Mouse (Mus musculus) gastrocnemius, postnatal 4 days (tissue): Measurements from ENCODE around the gene Camta1. TPM values are rescaled to one million over a fixed set of nuclear protein-coding genes. Genes with fewer than 3 reads are reported as not detected.
A peak's percentile ranks its signal among the peaks of the same experiment; 100 is the strongest.

Source experiments
- DNase-seq, 2 experiments: peaks; one replicate each; pipeline ENCODE4 v3.0.0; 2021 to 2022; ENCODE audit warnings: low spot score in 2 of 2, mixed read lengths in 2 of 2
- total RNA-seq, 2 experiments: library from RNA; stranded (reverse); gene quantifications; 2 replicates each; pipeline ENCODE4 v1.2.3; 2021

The Camta1 gene
- total RNA-seq, 2 experiments from 2014 or later: 87.9 to 105 TPM

DNA sequence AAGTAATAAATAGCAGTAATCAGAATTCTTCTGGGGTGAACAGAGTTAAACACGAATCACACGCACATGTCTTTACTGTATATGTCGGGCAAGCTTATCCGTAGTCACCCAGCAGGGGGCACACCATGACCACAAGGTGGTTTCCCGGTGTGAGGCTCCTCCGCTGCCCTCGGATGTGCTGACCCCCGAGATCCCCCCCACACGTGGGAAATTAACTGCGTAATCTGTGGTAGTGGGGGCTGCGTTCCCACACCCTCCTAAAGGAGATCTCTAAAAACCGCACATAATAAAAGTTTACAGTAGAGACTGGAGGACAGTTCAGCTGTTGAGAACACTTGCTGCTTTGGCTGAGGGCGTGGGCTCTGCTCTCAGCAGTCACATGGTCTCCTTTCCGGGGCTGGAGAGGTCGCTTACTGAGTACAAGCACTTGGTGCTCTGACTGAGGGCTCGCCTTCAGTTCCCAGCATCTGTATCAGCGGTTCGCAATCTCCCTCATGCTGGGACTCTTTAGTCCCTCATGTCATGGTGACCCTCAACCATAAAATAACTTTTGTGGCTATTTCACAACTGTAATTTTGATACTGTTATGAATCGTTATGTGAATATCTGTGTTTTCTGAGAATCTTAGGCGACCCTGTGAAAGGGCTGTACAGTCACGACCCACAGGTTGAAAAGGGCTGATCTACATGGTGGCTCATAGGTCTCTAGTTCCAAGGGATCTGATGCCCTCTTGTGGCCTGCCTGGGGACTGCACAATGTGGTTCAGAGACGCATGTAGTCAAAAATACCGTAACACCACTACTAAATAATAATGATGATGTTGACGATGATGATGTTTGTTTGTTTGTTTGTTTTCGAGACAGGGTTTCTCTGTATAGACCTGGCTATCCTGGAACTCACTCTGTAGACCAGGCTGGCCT is 896.8 kb downstream of the Camta1 start:
- peak; percentile 62 to 83 for DNase-seq

DNA sequence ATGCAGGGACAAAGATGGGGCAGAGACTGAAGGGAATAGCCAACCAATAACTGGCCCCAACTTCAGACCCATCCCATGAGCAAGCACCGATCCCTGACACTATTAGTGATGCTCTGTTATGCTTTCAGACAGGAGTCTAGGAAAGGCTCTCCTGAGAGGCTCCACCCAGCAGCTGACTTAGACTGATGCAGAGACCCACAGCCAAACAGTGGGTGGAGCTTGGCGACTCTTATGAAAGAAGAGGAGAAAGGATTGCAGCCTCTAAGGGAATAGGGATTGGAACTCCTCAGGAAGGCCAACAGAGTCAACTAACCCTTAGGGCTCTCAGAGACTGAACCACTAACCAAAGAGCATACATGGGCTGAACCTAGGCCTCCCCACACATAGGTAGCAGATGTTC is 898.0 kb downstream of the Camta1 start:
- no peak for DNase-seq

DNA sequence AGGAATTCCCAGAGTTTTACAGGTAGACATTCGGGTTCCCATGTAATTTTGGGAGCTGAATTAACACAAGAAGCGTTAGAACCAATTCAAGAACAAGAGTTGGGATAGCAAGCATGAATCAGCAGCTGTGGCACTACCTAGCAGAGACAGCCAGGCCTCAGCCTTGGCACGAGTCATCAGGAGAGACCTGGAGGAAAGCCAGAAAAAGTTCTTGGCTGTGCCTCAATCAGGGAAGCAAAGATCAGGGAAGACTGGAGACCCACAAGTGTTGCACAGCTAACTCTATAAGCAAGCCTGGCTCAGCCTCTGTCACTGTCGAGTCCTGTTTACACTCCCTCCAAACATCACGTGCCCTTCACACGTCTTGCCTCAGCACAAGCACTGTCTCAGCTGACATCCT is 899.4 kb downstream of the Camta1 start:
- DNase-seq: no peak

DNA sequence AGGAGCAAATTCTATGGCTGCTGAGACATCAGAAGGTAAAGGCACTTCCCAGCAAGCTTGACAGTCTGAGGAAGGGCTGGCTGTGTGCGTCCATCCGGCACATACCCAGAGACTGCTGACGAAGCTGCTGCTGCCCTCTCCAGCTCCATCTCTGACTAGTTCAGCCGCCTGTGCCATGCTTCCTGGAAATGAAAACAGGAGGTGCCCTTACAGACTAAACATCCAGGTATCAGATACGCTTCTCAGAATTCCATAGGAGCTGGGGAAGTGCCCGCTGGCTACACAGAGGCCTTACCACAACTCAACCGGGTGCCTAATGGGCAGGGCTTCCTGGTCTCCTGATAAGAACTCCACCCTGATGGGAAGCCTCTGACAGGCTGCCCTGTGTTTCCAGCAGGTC is 903.1 kb downstream of the Camta1 start:
- DNase-seq: no peak

DNA sequence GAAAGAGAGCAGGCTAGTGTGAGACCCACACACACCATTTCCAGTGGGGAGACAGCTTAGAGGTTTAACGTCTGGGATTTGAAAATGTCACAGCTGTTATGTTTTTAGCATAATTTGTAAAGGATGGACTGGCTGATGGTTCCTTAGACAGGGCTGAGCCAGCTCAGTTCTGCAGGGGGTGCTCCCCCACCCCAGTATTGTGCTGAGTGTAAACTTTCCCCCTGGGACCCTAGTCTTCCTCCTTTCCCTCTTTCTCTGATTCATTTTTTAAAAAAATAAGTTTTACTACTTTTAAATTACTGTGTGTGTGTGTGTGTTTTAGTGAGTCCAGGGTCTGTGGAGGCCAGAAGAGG is 904.6 kb downstream of the Camta1 start:
- no peak for DNase-seq

DNA sequence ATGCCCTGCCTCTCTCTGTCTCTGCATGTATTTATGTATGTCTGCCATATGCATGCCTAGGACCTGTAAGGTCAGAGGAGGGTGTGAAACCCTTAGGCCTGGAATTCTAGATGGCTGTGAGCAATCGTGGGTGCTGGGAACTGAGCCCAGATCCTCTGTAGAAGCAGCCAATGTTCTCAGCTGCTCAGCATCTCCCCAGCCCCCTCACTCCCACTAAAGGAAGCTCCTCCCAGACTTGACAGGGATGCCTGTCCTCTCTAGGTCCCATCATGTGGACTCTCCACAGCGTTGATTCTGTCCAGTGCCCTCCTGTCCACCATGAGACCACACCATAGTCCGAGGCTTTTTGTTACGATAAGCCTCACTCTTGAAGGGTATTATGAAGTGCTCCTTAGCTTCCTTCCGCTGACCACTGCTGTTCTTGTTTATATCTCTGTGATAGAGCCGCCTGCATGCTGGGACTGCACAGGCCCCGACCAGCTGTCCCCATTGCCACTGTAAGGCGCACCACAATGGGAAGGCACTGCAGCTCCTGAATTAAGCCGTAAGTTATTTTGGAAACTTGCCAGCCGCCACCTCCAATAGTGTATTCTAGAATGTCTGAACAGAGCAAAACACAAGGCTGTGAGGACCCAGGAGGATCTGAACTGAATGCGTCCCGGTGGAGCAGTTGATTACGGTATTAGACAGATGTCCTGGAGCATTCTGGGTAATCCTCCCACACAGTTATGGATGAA is 905.1 kb downstream of the Camta1 start:
- DNase-seq: no peak

DNA sequence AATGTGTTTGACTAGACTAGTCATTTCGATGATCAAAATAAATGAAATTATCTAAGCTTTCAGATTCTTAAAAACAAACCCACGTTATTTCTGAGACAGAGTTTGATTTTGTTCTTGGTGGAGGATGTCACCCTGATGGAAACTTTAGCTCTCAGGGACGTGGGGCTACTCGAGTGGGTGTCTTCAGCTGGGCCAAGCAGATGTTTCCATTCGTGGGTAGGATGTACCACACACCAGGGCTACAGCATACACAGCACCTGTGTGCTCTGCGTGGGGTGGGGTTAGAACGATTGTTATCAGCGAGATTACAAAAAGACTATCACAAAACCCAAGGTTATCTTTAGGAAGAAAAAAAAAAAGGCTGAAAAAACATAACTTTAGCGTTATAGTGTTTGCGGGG is 910.7 kb downstream of the Camta1 start:
- no peak for DNase-seq

DNA sequence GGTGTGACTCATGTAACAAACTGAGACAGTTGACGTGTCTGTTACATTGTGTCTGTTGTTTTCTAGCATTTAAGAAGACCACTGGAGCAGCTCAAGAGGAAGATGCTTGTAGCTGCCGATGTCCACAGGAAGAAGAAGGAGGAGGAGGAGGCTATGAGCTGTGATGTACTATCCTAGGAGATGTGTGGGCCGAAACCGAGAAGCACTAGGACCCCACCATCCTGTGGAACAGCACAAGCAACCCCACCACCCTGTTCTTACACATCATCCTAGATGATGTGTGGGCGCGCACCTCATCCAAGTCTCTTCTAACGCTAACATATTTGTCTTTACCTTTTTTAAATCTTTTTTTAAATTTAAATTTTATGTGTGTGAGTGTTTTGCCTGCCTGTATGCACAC is 917.0 kb downstream of the Camta1 start:
- no peak for DNase-seq

DNA sequence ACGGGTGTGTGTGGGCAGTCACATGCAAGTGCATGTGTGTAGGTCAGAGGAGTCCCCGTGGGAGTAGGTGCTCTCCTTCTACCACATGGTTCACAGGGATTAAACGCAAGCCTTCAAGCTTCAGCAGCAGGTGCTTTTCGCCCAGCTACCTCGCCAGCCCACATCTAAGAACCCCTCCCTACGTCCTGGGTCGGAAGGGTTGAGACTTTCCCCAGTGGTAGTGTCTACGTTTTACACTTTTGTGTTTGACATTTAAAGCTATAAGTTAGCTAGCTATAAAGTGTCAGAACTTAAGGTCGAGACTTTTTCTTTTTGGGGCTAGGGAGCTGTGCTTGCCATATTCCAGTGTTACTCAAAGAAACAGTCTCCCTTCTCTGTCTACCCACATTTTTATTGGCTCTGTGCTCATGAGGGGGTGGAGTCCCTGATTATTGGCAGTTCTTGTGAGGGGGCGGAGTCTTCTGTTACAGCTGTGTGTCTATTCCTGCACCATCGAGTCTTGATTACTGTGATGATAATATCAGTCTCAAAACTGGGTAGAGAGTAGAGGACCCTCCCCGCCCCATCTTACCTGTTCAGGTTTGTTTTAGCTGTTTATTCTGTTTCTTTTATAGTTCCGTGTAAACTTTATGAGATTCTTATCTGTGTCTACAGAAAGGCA is 921.6 kb downstream of the Camta1 start:
- DNase-seq: no peak

DNA sequence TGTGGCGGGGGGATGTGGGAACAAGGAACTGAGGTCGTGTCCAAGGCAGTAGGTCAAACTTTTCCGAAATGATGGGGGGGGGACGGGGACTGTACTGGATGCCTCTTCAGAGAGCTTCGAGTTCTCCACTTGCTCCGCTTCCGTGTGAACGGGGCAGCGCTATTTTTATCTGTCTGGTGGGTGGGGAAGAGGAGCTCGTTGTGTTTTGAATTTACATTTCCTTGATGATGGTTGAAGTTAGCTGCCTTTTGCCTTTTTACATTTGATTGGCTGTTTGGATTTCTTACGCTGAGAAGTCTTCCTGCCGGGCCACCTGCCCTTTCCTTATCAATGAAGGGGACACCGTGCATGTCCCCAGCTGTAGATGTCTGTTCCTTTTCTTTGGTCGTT is 923.6 kb downstream of the Camta1 start:
- DNase-seq: no peak

DNA sequence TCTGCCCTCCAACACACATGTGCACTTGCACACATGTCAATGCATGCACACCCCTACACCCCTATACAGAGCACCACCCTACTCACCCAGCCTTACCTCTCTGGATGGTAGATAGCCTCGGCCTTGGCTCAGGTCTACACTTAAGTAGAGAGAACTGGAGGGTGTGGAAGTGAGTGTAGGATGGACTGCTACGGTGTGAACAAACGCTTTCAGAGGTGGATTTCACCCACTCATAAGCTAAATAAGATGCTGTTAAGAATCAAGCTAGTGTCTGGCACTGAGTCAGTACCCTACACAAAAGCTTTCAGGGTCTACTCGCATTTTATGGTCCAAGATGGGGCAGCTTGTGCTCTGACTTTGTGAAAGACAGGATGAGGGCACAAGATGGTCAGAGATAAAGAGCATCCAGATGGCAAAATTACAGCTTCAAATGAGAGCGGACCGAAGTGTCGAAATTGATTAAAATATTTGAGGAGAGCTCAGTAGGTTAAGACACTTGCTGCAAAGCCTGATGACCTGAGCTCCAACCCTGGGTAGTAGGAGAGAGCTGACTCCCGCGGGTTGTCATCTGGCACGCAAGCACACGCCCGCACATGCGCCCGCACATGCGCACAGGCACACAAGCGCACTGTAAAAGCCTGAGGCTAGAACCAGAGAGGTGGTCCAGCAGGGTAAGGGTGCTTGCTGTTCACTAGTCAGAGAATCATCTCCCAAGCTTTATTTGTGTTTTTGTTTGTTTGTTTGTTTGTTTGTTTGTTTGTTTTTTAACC is 924.2 kb downstream of the Camta1 start:
- no peak for DNase-seq

DNA sequence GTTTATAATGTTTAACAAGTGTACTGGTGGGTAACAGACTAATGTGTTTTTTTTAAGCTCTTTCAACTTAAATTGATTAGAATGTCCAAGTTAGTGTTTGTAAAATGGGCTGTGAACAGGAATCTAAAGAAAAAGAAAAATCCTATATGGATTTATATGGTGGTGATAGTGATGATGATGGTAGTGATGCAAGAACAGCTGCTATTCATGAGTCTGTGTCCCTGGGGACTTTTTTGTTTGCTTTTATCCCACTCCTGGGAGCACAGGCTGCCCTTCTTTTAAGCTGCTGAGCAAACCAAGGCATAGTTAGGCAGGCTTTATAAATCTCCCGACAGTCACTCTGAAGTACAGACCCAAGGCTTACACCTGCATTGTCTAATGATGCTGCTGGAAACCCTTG is 928.2 kb downstream of the Camta1 start:
- DNase-seq: no peak

DNA sequence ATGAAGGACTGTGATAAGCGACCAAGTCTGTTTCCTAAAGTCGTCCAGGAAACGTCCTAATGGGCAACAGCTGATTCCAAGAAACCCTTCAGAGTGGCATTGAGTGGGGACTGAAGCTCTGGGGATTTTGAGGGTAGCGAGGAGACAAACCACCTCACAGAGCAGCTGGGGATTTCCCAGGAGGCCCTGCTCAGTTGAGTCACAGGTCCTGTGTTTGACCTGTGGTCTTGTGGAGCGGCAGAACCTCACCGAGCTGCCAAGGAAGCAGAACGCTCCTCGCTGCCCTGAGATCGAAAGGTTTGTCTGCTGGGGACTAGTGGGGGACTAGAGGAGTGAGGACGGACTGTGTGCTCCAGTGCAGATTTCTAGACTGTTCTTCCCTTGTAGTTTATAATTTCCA is 933.9 kb downstream of the Camta1 start:
- DNase-seq: no peak

DNA sequence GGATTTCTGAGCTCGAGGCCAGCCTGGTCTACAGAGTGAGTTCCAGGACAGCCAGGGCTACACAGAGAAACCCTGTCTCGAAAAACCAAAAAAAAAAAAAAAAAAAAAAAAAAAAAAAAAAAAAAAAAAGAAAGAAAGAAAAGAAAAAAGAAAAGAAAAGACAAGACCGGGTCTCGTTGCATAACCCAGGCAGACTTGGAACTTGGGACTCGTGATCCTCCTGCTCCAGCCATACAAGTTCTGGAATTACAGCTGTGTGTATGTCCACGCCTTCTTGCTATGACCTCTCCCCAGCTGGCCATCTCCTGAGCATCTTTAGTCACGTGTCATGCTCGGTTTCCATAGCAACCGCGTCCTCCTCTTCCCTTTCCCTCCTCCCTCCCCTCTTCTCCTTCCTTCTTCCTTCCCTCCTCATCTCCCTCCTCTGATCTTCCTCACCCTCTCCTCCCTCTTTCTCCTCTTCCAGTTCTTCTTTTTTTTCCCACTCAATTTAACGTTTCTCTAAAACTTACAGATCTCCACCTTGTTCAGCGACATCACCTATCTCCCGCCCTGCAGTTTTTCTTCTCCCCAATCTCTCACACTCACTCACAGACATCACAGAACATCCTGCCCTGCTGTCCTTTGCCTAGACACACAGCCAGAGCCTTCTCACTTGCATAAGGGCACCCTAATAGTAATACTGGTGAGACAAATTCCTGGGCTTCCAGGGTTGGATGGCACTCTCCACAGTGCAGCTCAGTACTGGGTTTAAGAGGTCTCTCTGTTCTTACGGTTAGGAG is 934.6 kb downstream of the Camta1 start:
- no peak for DNase-seq

DNA sequence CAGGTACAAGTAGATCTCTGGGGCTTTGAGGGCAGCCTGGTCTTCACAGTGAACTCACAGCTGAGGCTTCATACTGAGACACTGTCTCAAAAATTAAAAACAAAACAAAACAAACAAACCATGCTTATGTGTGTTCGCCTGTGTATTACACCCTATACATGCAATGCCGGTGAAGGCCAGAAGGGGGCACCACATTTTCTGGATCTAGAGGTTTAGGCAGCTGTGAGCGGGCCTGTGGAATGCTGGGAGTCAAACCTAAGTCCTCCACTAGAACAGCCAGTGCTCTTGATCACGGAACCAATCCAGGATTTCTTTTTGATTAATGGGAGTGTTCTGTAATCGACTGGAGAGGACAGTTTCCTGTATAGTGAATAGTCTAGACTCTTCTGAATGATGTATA is 935.8 kb downstream of the Camta1 start:
- DNase-seq: no peak

DNA sequence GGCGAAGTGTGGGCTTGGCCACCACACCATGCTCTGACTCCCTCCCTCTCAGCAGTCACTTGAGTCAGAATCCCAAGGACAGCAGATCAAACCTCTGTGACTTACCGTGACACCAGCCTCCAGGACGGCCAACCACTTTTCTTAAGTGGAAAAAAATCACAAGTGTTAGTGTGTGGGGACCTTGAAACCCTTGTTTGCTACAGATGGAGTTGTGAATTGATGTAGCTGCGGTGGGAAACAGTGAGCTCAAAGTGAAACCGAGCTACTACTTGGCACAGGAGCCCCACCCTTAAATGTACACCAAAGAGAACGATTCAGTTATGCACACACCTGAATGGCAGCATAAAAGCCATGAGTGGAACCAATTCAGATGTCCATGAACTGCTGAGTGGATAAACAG is 936.7 kb downstream of the Camta1 start:
- DNase-seq: no peak

DNA sequence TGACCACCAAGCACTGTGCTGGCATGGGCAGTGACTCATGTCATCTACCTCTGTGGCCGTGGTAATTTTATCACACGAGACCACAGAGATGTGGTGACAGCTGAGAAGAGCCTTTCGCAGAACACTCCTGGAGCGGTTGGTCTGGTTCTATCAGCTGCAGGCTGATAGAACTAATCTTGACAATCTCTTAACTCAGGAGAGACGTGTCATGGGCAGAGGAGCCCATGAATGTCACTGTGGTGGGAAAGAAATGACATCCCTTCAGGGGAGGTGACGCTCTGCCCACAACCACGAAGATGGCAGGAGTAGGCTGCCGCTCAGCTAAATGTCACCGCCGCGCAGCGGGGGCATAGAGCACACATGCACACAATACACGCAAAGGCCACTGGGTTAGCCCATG is 937.4 kb downstream of the Camta1 start:
- DNase-seq: no peak

DNA sequence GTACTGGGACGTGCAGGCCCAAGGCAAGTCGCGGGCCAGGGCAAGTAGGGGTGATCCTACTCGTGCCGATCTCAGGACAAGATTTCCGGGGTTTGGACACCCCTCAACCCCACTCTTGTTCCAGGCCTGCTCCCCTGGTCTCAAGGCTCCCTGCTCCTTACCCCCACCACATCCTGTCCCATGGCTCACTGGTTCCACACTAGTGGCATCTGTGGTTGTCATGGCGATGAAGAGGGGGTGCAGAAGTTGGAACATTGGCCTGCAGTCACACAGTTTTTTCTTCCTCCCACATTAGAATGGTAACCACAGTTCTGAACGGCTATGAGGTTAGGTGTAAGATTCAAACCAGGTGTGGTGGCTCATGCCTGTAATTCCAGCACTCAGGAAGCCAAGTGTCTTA is 940.5 kb downstream of the Camta1 start:
- no peak for DNase-seq

DNA sequence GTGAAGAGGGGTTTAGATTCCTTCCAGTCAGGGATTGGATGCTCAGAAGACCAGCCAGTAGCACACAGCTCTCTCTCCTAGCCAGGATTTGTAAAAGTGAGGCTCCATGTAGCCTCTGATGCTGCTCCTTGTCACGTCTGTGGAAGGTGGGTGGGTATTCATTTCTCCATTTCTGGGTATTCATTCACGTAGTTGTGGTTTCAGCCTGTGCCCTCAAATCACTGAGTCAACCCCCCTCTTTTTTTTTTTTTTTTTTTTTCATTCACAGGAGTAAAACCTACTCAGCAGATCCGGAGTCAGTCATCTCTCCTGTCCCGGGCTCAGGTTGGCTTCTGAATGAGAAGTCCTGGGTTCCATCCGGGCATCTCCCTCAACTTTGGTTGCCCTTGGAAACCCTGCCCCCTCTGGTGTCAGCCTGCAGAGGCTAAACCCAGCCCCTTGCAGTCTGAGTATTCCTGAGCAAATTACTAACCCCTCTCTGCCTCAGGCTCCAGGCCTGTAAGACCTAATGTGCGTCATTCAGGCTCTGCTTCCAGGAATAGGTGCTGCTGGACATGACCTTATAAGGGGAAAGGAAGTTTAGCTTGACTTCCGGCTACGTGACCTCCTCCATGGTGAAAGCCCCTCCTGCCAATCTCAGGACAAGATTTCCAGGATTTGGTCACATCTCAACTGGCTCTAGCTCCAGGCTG is 944.2 kb downstream of the Camta1 start:
- no peak for DNase-seq
